Mouse (Mus musculus) myocyte (in vitro differentiated cells): ENCODE results near the gene Cdk1. TPM values are rescaled to one million over a fixed set of nuclear protein-coding genes. Genes with fewer than 3 reads are reported as not detected.

ENCODE experiments used
- H3K27me3 ChIP-seq: one replicate; pipeline ENCODE4 v1.6.1; 2011; ENCODE audit not compliant: control insufficient read depth, insufficient read depth, insufficient read length
- H3K36me3 ChIP-seq: one replicate; pipeline ENCODE4 v1.6.1; 2011; ENCODE audit not compliant: control insufficient read depth, insufficient read depth
- H3K4me2 ChIP-seq: one replicate; pipeline ENCODE4 v1.6.1; 2011; ENCODE audit warnings: low read depth, control low read depth
- H3K4me3 ChIP-seq: one replicate; pipeline ENCODE4 v1.5.1; 2011; ENCODE audit warnings: mild to moderate bottlenecking, control low read depth, moderate library complexity
- H3K79me2 ChIP-seq: one replicate; pipeline ENCODE4 v1.6.1; 2011; ENCODE audit not compliant: control insufficient read depth, insufficient read depth
- H3ac ChIP-seq: one replicate; pipeline ENCODE4 v1.6.1; 2011; ENCODE audit not compliant: control insufficient read depth, insufficient read length
- CEBPB ChIP-seq: IDR thresholded peaks from 2 replicates; pipeline ENCODE4 v1.6.1; 2011; ENCODE audit warnings: mild to moderate bottlenecking, moderate library complexity; ENCODE audit not compliant: poor library complexity, insufficient read depth, severe bottlenecking
- E2F4 ChIP-seq: IDR thresholded peaks from one replicate; pipeline ENCODE4 v1.6.1; 2011; ENCODE audit warnings: mild to moderate bottlenecking, control low read depth, moderate library complexity; ENCODE audit not compliant: insufficient read depth
- MAX ChIP-seq: IDR thresholded peaks from one replicate; pipeline ENCODE4 v1.6.1; 2011; ENCODE audit warnings: low read depth, mild to moderate bottlenecking, control low read depth
- MYOD1 ChIP-seq, 3 experiments: IDR thresholded peaks; one replicate each; pipeline ENCODE4 v1.6.1; 2011; ENCODE audit warnings: control low read depth in 2 of 3, low read depth in 2 of 3, mild to moderate bottlenecking in 2 of 3, moderate library complexity in 1 of 3; ENCODE audit not compliant: insufficient read length in 2 of 3, control insufficient read depth in 1 of 3
- MYOG ChIP-seq, 3 experiments: IDR thresholded peaks; one replicate each; pipeline ENCODE4 v1.6.1; 2011; ENCODE audit warnings: control low read depth in 2 of 3, low read depth in 2 of 3, mild to moderate bottlenecking in 2 of 3; ENCODE audit not compliant: insufficient read length in 2 of 3, control insufficient read depth in 1 of 3, insufficient read depth in 1 of 3
- POLR2A ChIP-seq: IDR thresholded peaks from one replicate; pipeline ENCODE4 v1.6.1; 2011; ENCODE audit warnings: low read depth, mild to moderate bottlenecking, control low read depth, moderate library complexity; ENCODE audit not compliant: insufficient read length
- POLR2AphosphoS2 ChIP-seq: IDR thresholded peaks from one replicate; pipeline ENCODE4 v1.6.1; 2011; ENCODE audit warnings: low read depth, control low read depth; ENCODE audit not compliant: insufficient read length
- REST ChIP-seq: IDR thresholded peaks from one replicate; pipeline ENCODE4 v1.6.1; 2011; ENCODE audit warnings: mild to moderate bottlenecking, control low read depth, moderate library complexity; ENCODE audit not compliant: insufficient read depth, insufficient read length
- SRF ChIP-seq: IDR thresholded peaks from one replicate; pipeline ENCODE4 v1.6.1; 2011; ENCODE audit warnings: low read depth; ENCODE audit not compliant: control insufficient read depth, insufficient read length
- TCF12 ChIP-seq: IDR thresholded peaks from one replicate; pipeline ENCODE4 v1.6.1; 2011; ENCODE audit warnings: mild to moderate bottlenecking, control low read depth; ENCODE audit not compliant: poor library complexity, insufficient read depth, severe bottlenecking
- TCF3 ChIP-seq: IDR thresholded peaks from one replicate; pipeline ENCODE4 v1.6.1; 2011; ENCODE audit warnings: low read depth, control low read depth; ENCODE audit not compliant: insufficient read length
- USF1 ChIP-seq: IDR thresholded peaks from one replicate; pipeline ENCODE4 v1.6.1; 2011; ENCODE audit warnings: low read depth, mild to moderate bottlenecking, control low read depth, moderate library complexity
- polyA plus RNA-seq: library from polyadenylated mRNA; unstranded; fragments of >200 nt; fragmentation: generic; extraction: Trizol; gene quantifications from one replicate; pipeline ENCODE4 v1.2.1, GENCODE M21; 2012; ENCODE audit warnings: missing spikeins

Gene Cdk1
- polyA plus RNA-seq, 1 experiment, result 85.7 TPM

- Histone ChIP-seq H3K79me2 (no peaks in the 10 kb centered on the region), H3K4me3 (no peak overlapping the region), H3K27me3 (no peaks in the 10 kb centered on the region), H3K36me3 (no peaks in the 10 kb centered on the region), H3ac (no peak overlapping the region), H3K4me2 (no peak overlapping the region)
- TF ChIP-seq REST (no peak), POLR2AphosphoS2 (no peak), TCF12 (no peak), CEBPB (no peak), POLR2A (no peak), SRF (no peak), MYOG (IDR thresholded peaks at IDR 0.05; ENCODE audit: control insufficient read depth in 1 of 3, insufficient read depth in 1 of 3, insufficient read length in 2 of 3, low read depth in 2 of 3) (no peak), MAX (no peak), MYOD1 (IDR thresholded peaks at IDR 0.05; ENCODE audit: control insufficient read depth in 1 of 3, insufficient read length in 2 of 3, low read depth in 2 of 3) (no peak), USF1 (no peak), TCF3 (no peak)
Observed at GRCm38 (mm10) chr10:69304819-69305218, 47.9 kb downstream of the Cdk1 start.

- H3K27me3 ChIP-seq, result no peaks in the 10 kb centered on the region
- no peaks in the 10 kb centered on the region for H3K36me3 ChIP-seq
- H3ac ChIP-seq, result no peak overlapping the region
- TF ChIP-seq TCF12, result no peak
- no peak for TF ChIP-seq TCF3
- no peak for TF ChIP-seq POLR2AphosphoS2
- TF ChIP-seq MYOG (IDR thresholded peaks at IDR 0.05; ENCODE audit: control insufficient read depth in 1 of 3, insufficient read depth in 1 of 3, insufficient read length in 2 of 3, low read depth in 2 of 3), result no peak
- TF ChIP-seq MAX, result no peak
- TF ChIP-seq POLR2A, result no peak
- no peak for TF ChIP-seq E2F4
- TF ChIP-seq SRF, result no peak
- no peak for TF ChIP-seq MYOD1 (IDR thresholded peaks at IDR 0.05; ENCODE audit: control insufficient read depth in 1 of 3, insufficient read length in 2 of 3, low read depth in 2 of 3)
- TF ChIP-seq USF1, result no peak
- TF ChIP-seq CEBPB, result no peak
- no peak for TF ChIP-seq REST
- no peak overlapping the region for H3K4me2 ChIP-seq
- H3K79me2 ChIP-seq, result no peaks in the 10 kb centered on the region
- no peak overlapping the region for H3K4me3 ChIP-seq
Observed at GRCm38 (mm10) chr10:69302667-69303066, 50.1 kb downstream of the Cdk1 start.

DNA sequence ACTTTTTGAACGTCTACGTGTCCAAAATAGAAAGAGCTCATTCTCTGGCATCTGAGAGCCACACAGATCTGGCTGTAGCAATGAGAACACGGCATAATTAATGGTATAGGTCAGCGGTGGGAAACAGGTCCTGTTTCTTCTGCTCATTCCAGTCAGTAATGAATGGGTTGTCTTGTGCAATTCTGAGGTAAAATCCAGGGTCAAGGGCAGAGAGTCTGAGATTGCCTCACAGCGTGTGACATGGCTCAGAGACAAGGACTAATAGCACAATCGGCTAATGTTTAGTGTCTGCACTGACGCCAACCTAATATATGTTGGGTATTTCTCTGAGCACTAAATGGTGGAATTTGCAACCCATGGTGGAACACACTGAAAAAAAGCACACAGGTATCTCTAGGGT, 52.8 kb downstream of the Cdk1 start:
- no peaks in the 10 kb centered on the region for H3K36me3 ChIP-seq
- no peak overlapping the region for H3K4me2 ChIP-seq
- H3ac ChIP-seq, result no peak overlapping the region
- no peaks in the 10 kb centered on the region for H3K27me3 ChIP-seq
- TF ChIP-seq MAX (no peak), REST (no peak), MYOG (IDR thresholded peaks at IDR 0.05; ENCODE audit: control insufficient read depth in 1 of 3, insufficient read depth in 1 of 3, insufficient read length in 2 of 3, low read depth in 2 of 3) (no peak), TCF3 (no peak), SRF (no peak), TCF12 (no peak)
- H3K79me2 ChIP-seq, result no peaks in the 10 kb centered on the region
- no peak overlapping the region for H3K4me3 ChIP-seq

- Histone ChIP-seq H3K36me3 (no peaks in the 10 kb centered on the region), H3ac (no peak overlapping the region), H3K4me2 (no peak overlapping the region), H3K4me3 (no peak overlapping the region), H3K27me3 (no peaks in the 10 kb centered on the region), H3K79me2 (no peaks in the 10 kb centered on the region)
- TF ChIP-seq CEBPB (no peak), MYOG (IDR thresholded peaks at IDR 0.05; ENCODE audit: control insufficient read depth in 1 of 3, insufficient read depth in 1 of 3, insufficient read length in 2 of 3, low read depth in 2 of 3) (no peak), POLR2AphosphoS2 (no peak), SRF (no peak), TCF12 (no peak), POLR2A (no peak), REST (no peak), E2F4 (no peak)
Observed at GRCm38 (mm10) chr10:69295919-69296318, 56.8 kb downstream of the Cdk1 start.

GRCm38 (mm10) chr10:69290736-69291135, 62.0 kb downstream of the Cdk1 start:
- H3K27me3 ChIP-seq, result no peaks in the 10 kb centered on the region
- no peak overlapping the region for H3ac ChIP-seq
- H3K4me3 ChIP-seq, result no peak overlapping the region
- H3K36me3 ChIP-seq, result peaks cover 10% of the 10 kb centered on the region
- no peak overlapping the region for H3K4me2 ChIP-seq
- H3K79me2 ChIP-seq, result no peaks in the 10 kb centered on the region
- no peak for TF ChIP-seq REST
- TF ChIP-seq TCF3, result no peak
- no peak for TF ChIP-seq POLR2A
- TF ChIP-seq USF1, result no peak
- TF ChIP-seq POLR2AphosphoS2, result no peak
- no peak for TF ChIP-seq MYOG (IDR thresholded peaks at IDR 0.05; ENCODE audit: control insufficient read depth in 1 of 3, insufficient read depth in 1 of 3, insufficient read length in 2 of 3, low read depth in 2 of 3)
- TF ChIP-seq SRF, result no peak
- TF ChIP-seq TCF12, result no peak
- TF ChIP-seq MYOD1 (IDR thresholded peaks at IDR 0.05; ENCODE audit: control insufficient read depth in 1 of 3, insufficient read length in 2 of 3, low read depth in 2 of 3), result no peak
- TF ChIP-seq CEBPB, result no peak
- TF ChIP-seq E2F4, result no peak
